Mouse (Mus musculus) cortical plate, adult 2 months (tissue): ENCODE data around the gene Trip12.

Experiments used
- CTCF ChIP-seq: fragments of 200-500 bp; IDR thresholded peaks from 2 replicates; pipeline ENCODE4 v1.5.1; 2011; ENCODE audit warnings: mild to moderate bottlenecking, control low read depth, low read length; ENCODE audit not compliant: insufficient read depth; ENCODE audit errors: extremely low read depth
- POLR2A ChIP-seq: fragments of 200-500 bp; IDR thresholded peaks from 2 replicates; pipeline ENCODE4 v1.6.1; 2011; ENCODE audit warnings: mild to moderate bottlenecking, low read length, control low read depth; ENCODE audit not compliant: insufficient read depth; ENCODE audit errors: extremely low read depth

DNA sequence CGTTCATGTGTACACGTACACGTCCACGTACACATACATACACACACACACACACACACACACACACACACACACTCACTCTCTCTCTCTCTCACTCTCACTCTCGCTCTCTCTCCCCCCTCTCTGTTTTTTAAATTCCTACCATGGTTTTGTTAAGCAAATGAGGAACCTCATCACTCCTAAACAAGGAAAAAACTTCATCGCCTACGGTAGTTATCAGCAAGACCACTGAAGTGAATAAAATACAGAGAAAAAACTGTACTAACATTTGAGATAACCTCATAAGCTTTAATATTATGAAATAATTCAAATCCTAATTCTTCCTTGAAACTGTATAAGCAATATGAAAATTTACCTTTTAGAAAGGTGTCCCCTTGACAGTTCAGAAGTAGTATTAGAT lies 45.0 kb downstream of the Trip12 start:
- TF ChIP-seq CTCF (no peak), POLR2A (no peak)
